Mouse (Mus musculus) myocyte (in vitro differentiated cells): ENCODE results near the gene Pdilt. TPM values are rescaled to one million over a fixed set of nuclear protein-coding genes. Genes with fewer than 3 reads are reported as not detected.

Experiments
- H3K27me3 ChIP-seq: one replicate; pipeline ENCODE4 v1.6.1; 2011; ENCODE audit not compliant: control insufficient read depth, insufficient read depth, insufficient read length
- H3K36me3 ChIP-seq: one replicate; pipeline ENCODE4 v1.6.1; 2011; ENCODE audit not compliant: control insufficient read depth, insufficient read depth
- H3K4me2 ChIP-seq: one replicate; pipeline ENCODE4 v1.6.1; 2011; ENCODE audit warnings: low read depth, control low read depth
- H3K4me3 ChIP-seq: one replicate; pipeline ENCODE4 v1.5.1; 2011; ENCODE audit warnings: mild to moderate bottlenecking, control low read depth, moderate library complexity
- H3K79me2 ChIP-seq: one replicate; pipeline ENCODE4 v1.6.1; 2011; ENCODE audit not compliant: control insufficient read depth, insufficient read depth
- H3ac ChIP-seq: one replicate; pipeline ENCODE4 v1.6.1; 2011; ENCODE audit not compliant: control insufficient read depth, insufficient read length
- CEBPB ChIP-seq: IDR thresholded peaks from 2 replicates; pipeline ENCODE4 v1.6.1; 2011; ENCODE audit warnings: mild to moderate bottlenecking, moderate library complexity; ENCODE audit not compliant: poor library complexity, insufficient read depth, severe bottlenecking
- E2F4 ChIP-seq: IDR thresholded peaks from one replicate; pipeline ENCODE4 v1.6.1; 2011; ENCODE audit warnings: mild to moderate bottlenecking, control low read depth, moderate library complexity; ENCODE audit not compliant: insufficient read depth
- MAX ChIP-seq: IDR thresholded peaks from one replicate; pipeline ENCODE4 v1.6.1; 2011; ENCODE audit warnings: low read depth, mild to moderate bottlenecking, control low read depth
- MYOD1 ChIP-seq, 3 experiments: IDR thresholded peaks; one replicate each; pipeline ENCODE4 v1.6.1; 2011; ENCODE audit warnings: control low read depth in 2 of 3, low read depth in 2 of 3, mild to moderate bottlenecking in 2 of 3, moderate library complexity in 1 of 3; ENCODE audit not compliant: insufficient read length in 2 of 3, control insufficient read depth in 1 of 3
- MYOG ChIP-seq, 3 experiments: IDR thresholded peaks; one replicate each; pipeline ENCODE4 v1.6.1; 2011; ENCODE audit warnings: control low read depth in 2 of 3, low read depth in 2 of 3, mild to moderate bottlenecking in 2 of 3; ENCODE audit not compliant: insufficient read length in 2 of 3, control insufficient read depth in 1 of 3, insufficient read depth in 1 of 3
- POLR2A ChIP-seq: IDR thresholded peaks from one replicate; pipeline ENCODE4 v1.6.1; 2011; ENCODE audit warnings: low read depth, mild to moderate bottlenecking, control low read depth, moderate library complexity; ENCODE audit not compliant: insufficient read length
- POLR2AphosphoS2 ChIP-seq: IDR thresholded peaks from one replicate; pipeline ENCODE4 v1.6.1; 2011; ENCODE audit warnings: low read depth, control low read depth; ENCODE audit not compliant: insufficient read length
- REST ChIP-seq: IDR thresholded peaks from one replicate; pipeline ENCODE4 v1.6.1; 2011; ENCODE audit warnings: mild to moderate bottlenecking, control low read depth, moderate library complexity; ENCODE audit not compliant: insufficient read depth, insufficient read length
- SRF ChIP-seq: IDR thresholded peaks from one replicate; pipeline ENCODE4 v1.6.1; 2011; ENCODE audit warnings: low read depth; ENCODE audit not compliant: control insufficient read depth, insufficient read length
- TCF12 ChIP-seq: IDR thresholded peaks from one replicate; pipeline ENCODE4 v1.6.1; 2011; ENCODE audit warnings: mild to moderate bottlenecking, control low read depth; ENCODE audit not compliant: poor library complexity, insufficient read depth, severe bottlenecking
- TCF3 ChIP-seq: IDR thresholded peaks from one replicate; pipeline ENCODE4 v1.6.1; 2011; ENCODE audit warnings: low read depth, control low read depth; ENCODE audit not compliant: insufficient read length
- USF1 ChIP-seq: IDR thresholded peaks from one replicate; pipeline ENCODE4 v1.6.1; 2011; ENCODE audit warnings: low read depth, mild to moderate bottlenecking, control low read depth, moderate library complexity
- polyA plus RNA-seq: library from polyadenylated mRNA; unstranded; fragments of >200 nt; fragmentation: generic; extraction: Trizol; gene quantifications from one replicate; pipeline ENCODE4 v1.2.1, GENCODE M21; 2012; ENCODE audit warnings: missing spikeins

Pdilt gene
- polyA plus RNA-seq, 1 experiment, result not detected

DNA sequence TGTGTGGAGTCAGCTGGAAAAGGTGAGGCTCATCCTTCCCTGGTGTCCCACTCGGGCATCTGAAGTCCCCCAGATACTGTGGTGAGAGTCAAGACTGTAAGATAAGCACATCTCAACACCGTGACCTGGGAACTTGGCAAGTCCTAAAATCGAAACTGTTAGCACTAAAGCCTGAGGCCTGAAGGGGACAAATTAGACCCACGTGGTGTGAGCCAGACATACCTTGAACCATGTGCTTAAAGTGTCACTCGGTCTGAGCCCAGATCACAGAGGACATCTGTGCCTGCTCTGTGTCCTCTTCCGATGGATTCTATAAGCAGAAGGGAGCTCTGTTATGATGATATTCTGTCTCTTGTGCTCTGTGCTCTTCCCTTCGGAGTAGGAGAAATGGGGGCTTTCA lies 5.3 kb upstream of the Pdilt start:
- H3K4me2 ChIP-seq, result no peak overlapping the region
- H3ac ChIP-seq, result no peak overlapping the region
- no peaks in the 10 kb centered on the region for H3K79me2 ChIP-seq
- H3K4me3 ChIP-seq, result no peak overlapping the region
- H3K27me3 ChIP-seq, result no peaks in the 10 kb centered on the region
- TF ChIP-seq TCF3 (no peak), E2F4 (no peak), TCF12 (no peak), USF1 (no peak)
- H3K36me3 ChIP-seq, result no peaks in the 10 kb centered on the region

DNA sequence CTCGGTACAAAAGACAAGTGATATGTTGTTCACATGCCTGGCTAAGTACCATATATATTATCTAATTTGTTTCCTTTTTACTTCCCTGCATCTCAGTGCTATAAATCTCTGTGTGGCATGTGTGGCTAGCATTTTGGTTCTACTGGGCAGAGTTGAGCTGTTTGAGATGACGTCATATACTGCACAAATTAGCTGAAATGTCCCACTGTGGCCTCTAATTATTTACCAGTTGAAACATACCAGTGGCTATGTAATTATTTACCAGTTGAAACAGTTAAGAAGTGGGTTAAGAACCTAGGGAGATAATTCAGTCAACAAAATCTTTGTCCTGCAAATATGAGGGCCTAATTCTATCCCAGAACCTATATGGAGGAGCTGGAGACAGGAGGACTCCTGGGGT lies 4.3 kb upstream of the Pdilt start:
- H3K79me2 ChIP-seq, result no peaks in the 10 kb centered on the region
- H3K36me3 ChIP-seq, result no peaks in the 10 kb centered on the region
- no peak overlapping the region for H3K4me3 ChIP-seq
- TF ChIP-seq TCF3 (no peak), E2F4 (no peak), MAX (no peak), TCF12 (no peak), MYOD1 (IDR thresholded peaks at IDR 0.05; ENCODE audit: control insufficient read depth in 1 of 3, insufficient read length in 2 of 3, low read depth in 2 of 3) (no peak), POLR2AphosphoS2 (no peak), CEBPB (no peak)
- no peak overlapping the region for H3ac ChIP-seq
- H3K4me2 ChIP-seq, result no peak overlapping the region
- H3K27me3 ChIP-seq, result no peaks in the 10 kb centered on the region

DNA sequence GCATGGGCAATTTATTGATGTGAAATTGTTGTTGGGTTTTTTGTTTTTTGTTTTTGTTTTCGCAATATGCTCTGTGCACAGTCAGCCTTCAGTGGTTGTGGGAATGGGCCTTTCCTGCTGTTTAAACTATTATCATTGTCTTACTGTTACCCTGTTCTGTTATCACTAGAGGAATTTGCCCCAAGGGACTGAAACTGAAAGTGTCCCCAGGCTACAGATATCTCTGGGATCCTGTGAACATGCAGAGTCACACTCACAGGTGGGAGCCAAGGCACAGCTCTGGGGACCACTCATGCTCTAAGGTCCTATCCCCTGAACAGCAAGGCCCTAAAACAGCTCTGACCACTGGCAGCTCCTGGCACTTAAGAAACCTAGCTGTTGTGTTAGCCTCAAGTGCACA lies 3.8 kb upstream of the Pdilt start:
- TF ChIP-seq POLR2AphosphoS2 (no peak), TCF12 (no peak), MAX (no peak), E2F4 (no peak), USF1 (no peak), CEBPB (no peak), SRF (no peak), MYOG (IDR thresholded peaks at IDR 0.05; ENCODE audit: control insufficient read depth in 1 of 3, insufficient read depth in 1 of 3, insufficient read length in 2 of 3, low read depth in 2 of 3) (no peak), REST (no peak), POLR2A (no peak), MYOD1 (IDR thresholded peaks at IDR 0.05; ENCODE audit: control insufficient read depth in 1 of 3, insufficient read length in 2 of 3, low read depth in 2 of 3) (no peak), TCF3 (no peak)
- Histone ChIP-seq H3K4me3 (no peak overlapping the region), H3K4me2 (no peak overlapping the region), H3K36me3 (no peaks in the 10 kb centered on the region), H3ac (no peak overlapping the region), H3K79me2 (no peaks in the 10 kb centered on the region), H3K27me3 (no peaks in the 10 kb centered on the region)

DNA sequence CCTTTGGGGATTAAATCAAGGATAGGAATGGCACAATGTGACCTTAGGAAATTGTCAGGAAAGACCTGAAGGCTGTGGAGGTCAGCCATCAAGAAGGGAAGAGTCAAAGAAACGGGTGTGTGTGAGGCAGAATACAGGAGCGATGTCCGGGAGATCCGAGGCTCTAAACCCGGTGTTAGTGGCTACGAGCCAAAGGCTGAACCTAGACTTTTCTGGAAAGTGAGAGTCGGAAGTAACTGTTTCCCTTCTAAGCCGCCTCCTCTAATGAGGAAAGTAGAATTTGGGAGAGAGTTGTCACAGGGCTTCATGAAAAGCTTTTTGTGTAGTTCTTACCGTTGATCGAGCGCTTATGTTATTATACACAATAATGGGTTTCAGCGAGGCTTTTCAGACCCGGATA lies 3.2 kb upstream of the Pdilt start:
- no peaks in the 10 kb centered on the region for H3K27me3 ChIP-seq
- no peaks in the 10 kb centered on the region for H3K36me3 ChIP-seq
- H3K4me3 ChIP-seq, result no peak overlapping the region
- H3ac ChIP-seq, result no peak overlapping the region
- no peak overlapping the region for H3K4me2 ChIP-seq
- TF ChIP-seq TCF3, result no peak
- TF ChIP-seq TCF12, result no peak
- no peak for TF ChIP-seq CEBPB
- no peak for TF ChIP-seq USF1
- TF ChIP-seq MYOD1 (IDR thresholded peaks at IDR 0.05; ENCODE audit: control insufficient read depth in 1 of 3, insufficient read length in 2 of 3, low read depth in 2 of 3), result no peak
- H3K79me2 ChIP-seq, result no peaks in the 10 kb centered on the region

DNA sequence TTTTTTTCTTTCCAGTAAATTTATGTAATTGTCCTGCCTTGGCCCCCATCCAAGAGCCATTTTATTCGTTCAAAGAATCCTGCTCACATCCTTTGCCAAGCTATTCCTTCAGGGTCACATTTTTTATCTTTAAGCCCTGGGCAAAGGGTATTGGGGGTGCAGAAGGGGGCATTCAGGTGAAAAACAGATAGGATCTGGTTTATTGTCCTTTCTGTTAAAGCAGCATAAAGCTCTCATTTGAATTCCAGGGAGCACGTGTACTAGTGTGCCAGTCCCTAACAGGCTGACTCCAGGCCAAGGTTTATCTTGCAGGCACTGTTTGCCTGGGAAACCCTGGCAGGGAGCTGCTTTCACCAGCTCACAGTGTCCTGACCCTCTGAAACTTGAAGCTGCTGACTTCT lies 2.6 kb upstream of the Pdilt start:
- Histone ChIP-seq H3K4me2 (no peak overlapping the region), H3K36me3 (no peaks in the 10 kb centered on the region), H3K79me2 (no peaks in the 10 kb centered on the region), H3K27me3 (no peaks in the 10 kb centered on the region), H3ac (no peak overlapping the region), H3K4me3 (no peak overlapping the region)
- TF ChIP-seq MYOG (IDR thresholded peaks at IDR 0.05; ENCODE audit: control insufficient read depth in 1 of 3, insufficient read depth in 1 of 3, insufficient read length in 2 of 3, low read depth in 2 of 3), result no peak

DNA sequence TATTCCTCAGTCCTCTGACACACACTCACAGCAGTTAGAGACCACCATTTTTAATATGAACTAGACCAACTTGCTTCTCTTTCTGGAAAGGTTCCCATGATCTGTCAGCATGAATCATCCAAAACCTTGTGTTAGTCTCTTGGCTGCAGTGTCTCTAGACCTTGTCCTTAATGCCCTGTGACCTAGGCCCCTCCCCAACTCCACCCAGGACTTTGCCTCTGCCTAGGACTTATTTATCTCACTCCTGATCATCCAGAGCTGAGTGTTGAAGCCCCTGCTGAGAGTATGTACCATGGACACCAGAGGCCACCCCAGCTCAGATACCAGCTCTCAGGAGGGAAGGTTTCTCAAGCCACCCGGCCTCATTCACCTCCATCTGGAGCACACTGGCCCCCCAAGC lies 904 bp downstream of the Pdilt start:
- Histone ChIP-seq H3K4me3 (no peak overlapping the region), H3K4me2 (no peak overlapping the region), H3K27me3 (no peaks in the 10 kb centered on the region), H3ac (no peak overlapping the region), H3K36me3 (no peaks in the 10 kb centered on the region), H3K79me2 (no peaks in the 10 kb centered on the region)
- TF ChIP-seq CEBPB, result no peak
- TF ChIP-seq POLR2AphosphoS2, result no peak
- no peak for TF ChIP-seq TCF3
